Mouse (Mus musculus) ovary, postnatal 14 days (tissue): ENCODE results near the gene Rassf4.

Experiments
- DNase-seq: peaks from one replicate; pipeline ENCODE4 v3.0.0; 2022; ENCODE audit warnings: low spot score

Rassf4 gene

DNA sequence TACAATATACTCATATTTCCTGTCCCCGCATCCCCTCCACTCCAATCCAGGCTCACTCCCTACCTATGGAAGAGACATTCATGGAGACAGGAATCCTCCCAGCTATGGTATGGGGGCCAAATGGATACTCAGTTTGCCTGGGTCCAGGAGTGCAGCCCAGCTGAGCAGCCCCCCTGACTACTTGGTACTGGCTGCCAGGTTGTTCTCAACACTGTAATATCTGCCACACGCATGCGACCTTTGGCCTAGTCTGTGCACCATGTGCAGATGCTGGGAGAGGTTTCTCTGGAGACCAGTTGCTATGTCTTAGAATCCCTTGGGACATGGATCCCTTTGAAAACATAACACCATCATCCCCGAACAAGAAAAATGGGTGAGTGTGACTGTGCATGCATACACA is 2.0 kb downstream of the Rassf4 start:
- DNase-seq = no peak

DNA sequence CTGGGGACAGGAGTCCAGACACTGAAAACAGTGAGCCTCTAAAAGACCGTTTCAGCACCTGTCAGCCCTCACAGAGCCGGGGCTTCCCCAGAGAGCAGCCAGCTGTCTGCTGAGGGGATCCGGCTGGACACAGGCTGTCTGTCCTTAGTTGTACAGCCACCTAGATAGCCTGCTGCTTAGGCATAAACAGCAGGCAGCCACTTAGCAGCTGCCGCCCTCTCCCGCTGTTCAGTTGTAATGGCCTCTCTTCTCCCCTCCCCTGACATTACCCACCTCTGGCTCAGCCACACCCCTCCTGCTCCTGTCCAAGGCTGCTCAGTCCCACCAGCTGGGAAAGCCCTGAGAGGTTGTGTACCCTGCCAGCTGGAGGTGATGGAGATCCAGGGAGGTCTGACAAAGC is 2.7 kb downstream of the Rassf4 start:
- DNase-seq = no peak

DNA sequence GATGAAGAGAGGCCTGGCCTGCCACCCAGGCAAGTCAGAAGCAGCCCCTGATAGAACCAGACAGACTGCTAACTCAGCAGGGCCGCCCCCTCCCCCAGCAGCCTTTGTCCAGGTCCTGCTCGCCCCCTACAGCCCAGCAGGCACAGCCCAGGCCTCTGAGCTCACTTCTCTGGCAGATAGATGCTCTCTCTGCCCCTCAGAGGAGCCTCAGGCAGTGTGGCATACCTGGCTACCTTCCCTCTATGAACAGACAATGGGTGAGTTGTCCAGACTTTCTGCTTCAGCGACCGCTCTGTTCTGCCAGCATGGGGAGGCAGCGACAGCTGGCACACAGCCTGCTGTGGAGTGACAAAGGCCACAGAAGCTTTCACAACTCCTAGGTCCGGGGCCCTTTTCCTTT is 3.6 kb downstream of the Rassf4 start:
- DNase-seq = no peak

DNA sequence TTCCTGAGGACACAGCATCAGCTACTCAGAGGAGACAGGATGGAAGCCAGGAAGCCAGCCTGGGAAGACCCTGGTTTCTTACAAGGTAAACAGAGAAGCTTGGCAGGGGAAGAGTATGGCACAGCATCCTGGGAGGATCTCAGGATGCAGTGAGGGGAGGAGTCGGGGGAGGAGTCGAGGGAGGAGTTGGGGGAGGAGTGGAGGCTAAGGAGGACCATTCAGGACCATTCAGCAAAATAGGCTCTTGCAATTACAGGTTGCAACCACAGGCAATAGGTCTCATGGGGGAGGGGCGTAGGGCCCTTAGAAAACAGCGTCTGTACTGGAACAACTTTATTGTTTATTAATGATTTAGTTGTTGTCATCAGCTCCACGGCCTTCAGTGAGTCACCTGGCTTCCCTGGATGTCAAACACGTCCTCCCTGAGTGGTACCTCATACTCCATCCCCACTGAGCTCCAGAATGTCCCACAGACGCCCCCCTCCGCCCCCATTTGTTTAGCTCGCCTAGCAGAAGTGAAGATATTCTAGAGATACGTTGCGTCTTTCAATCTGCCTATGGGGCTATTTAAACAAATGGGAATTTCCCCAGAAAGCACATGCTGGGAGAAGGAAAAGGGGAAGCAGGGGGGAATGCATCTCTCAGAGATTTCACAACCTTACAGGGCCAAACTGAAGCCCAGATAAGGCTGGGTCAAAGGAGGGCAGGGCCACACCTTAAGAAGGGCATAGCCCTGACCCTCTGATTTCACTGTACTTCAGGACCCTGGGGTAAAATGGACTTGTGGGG is 4.9 kb downstream of the Rassf4 start:
- no peak for DNase-seq

DNA sequence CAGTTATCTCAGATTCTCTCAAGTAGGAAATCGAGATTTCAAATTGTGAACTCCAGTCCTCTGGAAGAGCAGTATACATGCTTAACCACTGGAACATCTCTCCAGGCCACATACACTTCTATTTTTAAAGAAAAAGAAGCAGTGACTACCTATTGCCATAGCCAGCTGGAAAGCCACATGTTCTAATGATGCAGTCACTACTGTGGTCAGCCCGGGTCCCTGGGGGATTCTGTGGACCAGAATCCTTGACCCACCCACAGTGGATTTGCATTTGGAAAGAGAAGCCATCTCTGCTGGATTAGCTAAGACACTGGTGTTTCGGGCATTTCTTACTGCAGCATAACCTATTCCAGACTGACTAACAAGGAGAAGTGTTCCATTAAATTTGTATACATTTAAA is 6.4 kb downstream of the Rassf4 start:
- no peak for DNase-seq

DNA sequence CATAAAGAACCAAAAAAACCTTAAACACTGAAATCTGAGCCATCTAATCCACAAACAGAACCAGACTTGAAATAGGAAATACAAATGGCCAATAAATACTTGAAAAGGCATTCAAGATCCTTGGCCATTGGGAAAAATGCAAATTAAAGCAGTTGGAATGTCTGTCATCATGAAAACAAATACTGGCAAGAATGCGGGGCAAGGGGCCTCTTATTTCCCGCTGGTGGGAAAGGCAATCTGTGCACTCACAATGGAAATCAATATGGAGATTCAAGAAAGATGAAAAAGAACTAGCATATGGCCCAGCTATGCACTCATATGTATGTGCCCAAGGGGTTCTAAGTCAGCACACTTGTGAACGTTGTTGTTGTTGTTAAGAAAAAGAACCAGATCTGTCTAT is 6.9 kb downstream of the Rassf4 start:
- no peak for DNase-seq

DNA sequence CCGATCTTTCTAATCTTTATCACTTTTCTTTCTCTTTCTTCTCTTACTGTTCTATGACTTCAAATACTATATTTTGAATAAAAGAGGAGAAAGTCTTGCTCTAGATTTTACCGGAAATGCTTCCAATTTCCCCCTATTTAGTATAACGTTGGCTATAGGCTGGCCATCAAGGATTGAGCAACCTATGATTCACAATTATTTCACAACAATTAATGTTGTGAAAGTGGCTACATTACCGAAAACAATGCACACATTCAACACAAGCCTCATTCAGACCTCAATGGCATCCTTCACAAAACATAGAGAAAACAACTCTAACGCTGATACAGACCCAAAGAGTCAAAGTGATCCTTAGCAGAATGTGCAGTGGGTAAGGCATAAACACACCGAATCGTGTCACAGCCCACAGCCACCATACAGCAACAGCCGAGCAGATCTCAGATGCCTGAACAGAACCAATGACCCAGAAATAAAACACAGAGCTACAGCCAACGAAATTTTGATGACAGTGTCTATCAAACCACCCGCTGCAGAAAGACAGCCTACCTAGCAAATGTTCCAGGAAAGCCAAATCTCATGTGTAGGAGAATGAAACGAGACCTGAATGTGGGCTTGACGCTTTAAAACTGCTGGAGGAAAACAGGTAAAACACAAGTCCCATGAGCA is 7.5 kb downstream of the Rassf4 start:
- DNase-seq = no peak

DNA sequence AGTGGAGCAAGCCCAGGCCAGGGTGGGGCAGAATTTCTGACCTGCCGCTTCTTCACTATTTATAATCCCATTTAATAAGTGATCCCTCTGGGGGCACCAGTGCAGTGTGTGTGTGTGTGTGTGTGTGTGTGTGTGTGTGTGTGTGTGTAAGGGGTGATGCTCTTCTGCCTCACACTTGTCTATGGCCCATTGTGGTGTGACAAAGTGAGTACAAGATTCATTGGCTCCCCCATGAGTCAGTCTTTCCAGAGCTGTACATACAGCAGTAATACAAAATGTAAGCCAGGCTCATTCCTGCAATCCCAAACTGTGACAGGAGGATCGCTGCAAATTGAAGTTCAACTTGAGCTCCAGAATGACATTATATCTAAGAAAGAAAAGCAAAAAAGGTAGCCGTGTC is 8.9 kb downstream of the Rassf4 start:
- no peak for DNase-seq

DNA sequence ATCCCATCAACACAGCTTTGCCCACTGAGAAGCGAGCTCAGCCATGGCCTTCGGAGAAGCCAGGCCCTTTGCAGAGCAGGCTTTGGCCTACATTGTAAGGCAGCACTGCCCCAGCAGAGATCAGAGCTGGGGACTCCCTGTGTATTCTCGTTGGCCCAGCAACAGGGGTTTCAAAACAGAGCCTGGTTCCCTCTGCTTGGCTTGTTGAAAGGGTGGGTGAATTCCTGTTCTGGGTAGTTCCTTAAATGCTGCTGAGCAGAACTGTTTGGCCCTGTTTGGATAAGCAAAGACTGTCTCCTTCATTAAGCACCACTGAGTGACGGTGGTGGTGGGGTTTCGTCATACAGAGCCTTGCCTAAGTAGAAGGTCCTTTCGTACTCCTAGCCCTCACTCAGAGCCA is 9.7 kb downstream of the Rassf4 start:
- DNase-seq = no peak

DNA sequence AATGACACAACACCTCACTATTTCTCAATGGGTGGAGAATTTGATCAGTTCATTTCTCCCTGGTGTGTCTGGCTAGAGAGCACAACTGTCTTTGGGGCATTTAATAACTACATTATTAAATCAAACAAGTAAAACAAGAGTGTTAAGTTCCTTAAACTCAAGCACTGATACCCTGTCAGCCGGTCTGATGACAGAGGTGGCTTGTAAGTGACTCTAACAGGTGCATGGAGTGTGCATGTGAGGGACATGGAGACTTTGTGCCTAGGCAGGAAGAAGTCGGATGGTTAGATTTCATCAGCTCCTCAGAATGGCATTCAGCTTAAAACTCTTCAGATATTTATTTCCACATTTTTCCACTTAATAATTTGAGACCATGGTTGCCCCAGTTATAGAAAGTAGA is 10.4 kb downstream of the Rassf4 start:
- no peak for DNase-seq

DNA sequence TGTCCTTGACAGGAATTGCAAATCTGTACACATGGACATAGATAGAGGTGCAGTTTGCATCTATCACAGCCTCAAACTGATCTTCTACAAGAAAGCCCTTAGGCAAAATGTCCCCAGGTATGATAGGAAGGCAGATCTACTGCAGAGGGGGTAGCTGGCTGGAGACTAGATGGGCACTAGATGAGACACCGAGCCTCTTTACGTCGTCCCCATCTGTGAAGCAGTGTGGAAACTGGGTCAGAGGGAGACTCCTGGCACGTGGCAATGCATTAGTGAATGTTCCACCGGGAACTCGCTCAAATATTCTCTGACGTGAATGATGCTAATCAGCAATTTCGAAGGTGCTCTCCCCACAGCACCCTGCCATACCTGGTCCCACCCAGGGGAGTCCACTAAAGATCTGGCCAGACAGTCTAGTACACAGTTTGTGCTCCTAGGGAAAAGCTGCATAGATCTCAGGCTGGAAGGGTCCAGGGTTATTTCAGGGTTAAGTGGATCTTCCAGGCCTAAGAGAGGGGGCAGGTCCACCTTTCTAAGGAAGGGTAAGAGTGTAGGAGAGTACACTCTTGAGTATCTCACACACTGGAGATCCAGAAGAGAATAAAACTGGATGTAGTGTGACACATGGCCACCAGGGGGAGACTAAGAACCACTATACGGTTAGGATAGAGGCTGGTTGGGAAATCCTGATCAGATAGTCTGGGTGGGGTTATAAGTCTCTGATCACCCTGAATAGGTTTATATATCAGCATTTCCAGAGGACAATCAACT is 19.9 kb downstream of the Rassf4 start:
- peak; percentile 51 for DNase-seq

DNA sequence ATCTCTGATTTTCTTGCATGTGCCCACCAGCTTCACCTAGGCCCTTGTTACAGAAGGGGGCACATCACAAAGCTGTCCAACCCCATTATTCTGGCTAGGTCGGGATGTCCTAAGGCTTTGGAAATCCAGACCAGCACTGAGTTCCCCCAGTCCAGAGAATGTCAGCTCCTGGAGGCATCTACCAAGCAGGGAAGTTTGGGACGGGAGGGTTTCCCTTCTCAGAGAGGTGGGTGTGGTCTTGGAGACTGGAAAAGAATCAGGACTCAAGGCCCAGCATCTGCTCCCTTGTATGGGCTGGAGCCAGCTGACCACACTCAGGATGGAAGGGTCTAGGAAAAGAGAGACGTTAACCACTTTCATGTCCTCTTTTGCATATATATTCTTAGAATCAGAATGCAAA is 20.6 kb downstream of the Rassf4 start:
- DNase-seq = no peak

DNA sequence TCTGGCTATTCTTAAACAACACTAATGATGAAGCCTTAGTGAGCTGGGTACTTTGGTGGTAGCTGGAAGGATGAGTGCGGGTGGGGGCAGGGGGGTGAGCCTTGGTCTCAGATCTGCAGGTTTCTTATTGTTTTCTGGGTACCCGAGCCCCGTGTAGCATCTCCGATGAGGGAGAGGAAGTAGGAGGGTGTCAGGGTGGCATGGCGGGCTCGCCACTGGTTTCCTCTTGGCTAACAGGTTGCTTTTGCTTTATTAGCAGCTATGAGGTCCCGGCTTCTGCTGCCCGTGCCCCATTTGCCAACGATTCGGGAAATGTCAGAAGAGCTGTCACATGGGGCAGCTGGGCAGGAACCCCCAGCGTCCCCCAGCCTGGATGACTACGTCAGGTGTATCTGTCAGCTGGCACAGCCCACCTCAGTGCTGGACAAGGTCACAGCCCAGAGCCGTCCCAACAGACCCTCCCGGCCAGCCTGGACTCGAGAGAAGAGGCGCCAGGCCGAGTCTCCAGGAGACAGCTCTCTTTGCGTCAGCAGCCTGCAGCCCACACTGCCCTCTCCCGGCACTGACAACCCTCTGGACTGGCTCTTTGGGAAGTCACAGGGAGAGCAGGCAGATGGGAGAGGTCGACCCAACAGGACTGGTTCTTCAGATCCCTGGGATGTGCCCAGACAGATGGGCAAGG is 22.2 kb downstream of the Rassf4 start:
- no peak for DNase-seq

DNA sequence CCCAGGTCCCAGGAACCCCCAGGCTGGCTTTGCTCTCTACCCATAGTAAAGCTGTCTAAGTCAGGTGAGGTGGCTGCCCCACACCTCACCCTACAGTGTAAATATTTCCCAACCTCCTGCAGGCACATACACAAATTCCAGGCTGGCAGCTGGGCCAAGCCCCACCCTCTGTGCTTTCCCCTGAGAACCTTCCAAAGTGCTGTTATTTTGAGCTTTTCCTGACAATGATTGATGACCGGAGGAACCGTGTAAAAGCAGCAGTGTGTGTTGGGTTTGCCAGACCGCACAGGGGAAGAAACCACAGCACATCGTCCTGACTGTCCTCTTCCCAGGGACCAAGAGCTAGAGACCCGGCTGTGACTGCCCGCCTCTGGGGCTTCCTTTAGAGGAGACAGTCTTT is 23.3 kb downstream of the Rassf4 start, which contains the start of gene Depp1:
Depp1 (plus strand) TSS at position 204 of the 400 bp plus-strand sequence.
- no peak for DNase-seq

DNA sequence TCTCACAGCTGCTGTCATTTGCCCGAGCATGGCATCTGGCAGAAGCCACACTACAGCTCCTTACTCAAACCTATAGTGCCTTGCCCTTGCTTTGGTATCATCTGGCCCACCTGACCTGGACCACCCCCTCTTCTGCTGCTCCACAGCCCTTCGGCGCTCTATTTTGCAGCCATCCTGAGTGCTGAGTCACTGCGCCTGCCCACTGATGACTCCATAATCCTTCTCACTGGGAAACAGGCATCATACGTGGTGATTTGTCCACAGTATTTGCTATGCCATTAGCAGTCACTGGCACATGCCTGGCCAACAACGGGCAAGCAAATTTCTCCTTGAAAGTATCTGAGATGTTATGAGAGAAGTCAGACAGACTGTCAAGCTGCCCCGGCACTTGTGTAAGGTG is 23.9 kb downstream of the Rassf4 start:
- DNase-seq = no peak

DNA sequence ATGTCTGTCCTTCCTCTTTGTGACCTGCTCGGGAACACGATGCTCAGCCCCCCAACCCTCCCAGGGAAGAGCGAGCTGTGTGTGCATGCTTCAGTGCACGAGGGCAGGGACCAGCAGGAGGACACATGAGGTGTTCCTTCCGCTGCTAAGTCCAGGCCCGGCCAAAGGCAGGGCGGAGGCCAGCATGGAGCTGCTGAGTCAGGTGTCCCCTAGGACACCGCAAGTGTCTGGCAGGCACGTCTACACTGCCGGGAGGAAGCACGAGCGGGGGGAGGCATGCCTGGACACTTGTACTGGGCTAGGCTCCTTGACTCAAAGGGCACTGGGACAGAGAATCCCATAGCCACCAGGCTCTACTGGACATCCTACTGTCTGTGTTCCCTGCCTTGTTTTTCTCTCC is 26.0 kb downstream of the Rassf4 start:
- DNase-seq = no peak

DNA sequence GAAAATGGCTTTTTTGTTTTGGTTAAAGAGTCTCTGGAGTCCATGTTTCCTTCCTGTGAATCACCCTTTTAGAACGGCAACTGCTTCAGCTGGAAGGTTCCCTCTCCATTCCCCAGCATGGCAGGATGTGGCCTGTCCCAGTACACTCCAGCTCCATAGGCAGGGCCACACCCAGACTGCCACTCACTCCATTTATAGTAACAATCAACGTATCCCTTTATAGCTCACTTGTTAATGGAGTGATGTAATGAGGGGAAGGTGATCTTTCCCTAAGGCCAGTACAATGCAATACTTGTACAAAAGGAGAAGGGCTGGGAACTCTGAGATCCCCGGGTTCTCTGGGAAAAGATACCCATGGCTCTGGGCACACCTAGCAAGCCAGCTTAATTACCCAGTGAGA is 29.4 kb downstream of the Rassf4 start:
- no peak for DNase-seq

DNA sequence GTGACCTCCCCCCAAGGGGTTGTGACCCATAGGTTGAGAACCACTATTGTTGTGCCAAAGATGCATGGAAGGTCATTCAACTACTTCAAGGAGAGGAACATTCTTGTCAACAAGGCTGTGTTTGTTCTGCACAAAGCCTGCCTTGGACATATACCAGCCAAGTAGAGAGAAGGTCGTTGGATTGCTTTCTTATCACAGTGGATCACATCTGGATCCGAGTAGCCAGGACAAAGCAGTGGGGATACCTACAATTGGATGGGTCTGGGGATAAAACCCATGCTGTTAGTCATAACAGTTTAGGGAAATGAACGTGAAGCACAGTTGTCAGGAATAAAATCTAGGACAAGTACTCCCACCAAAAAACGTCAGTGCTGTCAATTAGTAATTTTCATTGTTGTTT is 29.9 kb downstream of the Rassf4 start:
- DNase-seq = no peak

DNA sequence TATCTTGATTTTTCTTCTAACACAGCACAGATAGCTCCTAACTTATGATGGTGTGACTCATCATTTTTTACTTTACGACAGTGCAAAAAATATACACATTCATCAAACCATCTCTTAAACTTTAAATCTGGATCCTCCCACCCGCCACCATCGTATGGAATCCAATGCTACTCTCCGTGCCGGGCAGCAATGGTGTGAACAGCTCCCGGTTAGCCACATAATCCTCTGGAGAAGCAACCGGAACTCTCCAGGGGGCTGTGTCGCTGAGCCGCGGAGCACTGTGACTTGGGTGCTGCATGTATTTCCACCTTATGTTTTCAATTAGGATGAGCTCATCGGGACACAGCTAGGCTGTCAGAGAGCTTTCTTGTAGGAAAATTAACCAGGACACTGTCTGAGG is 30.8 kb downstream of the Rassf4 start:
- no peak for DNase-seq

DNA sequence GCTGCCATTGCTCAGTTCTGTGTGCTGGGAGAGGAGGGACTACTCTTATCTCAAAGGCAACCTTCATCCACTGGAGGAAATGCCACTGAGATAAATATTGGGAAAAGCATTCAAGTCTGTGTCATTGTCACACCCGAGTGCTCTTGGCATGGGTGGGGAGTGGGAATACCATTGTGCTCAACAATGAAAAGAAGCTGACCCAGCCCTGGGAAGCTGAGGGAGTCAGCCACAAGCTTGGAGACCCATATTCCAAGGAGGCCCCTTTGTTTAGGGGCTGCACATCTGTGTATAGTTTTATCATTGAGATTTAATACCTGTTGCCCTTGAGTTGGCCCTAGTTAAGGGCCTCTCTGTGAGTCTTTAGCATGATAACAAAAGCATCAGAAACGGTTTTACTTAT is 34.1 kb downstream of the Rassf4 start:
- DNase-seq = no peak

DNA sequence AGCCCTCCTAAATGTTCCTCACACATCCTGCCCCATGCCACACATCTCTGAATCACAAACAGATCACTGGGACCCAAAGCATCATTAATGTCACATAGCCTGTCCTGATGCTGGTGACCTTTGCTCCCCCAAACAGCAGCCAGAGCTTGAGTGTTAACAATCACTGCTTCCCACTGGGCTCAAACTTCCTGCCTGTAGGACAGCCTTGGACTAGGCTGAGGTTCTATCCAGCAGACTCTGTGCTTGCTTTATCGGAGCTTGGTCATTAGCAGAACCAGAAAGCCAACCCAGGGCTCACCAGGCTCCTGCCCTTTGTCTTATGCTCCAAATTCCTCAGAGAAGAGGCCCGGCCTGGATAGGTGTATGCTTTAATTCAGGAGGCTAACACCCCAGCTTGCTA is 34.9 kb downstream of the Rassf4 start:
- no peak for DNase-seq

DNA sequence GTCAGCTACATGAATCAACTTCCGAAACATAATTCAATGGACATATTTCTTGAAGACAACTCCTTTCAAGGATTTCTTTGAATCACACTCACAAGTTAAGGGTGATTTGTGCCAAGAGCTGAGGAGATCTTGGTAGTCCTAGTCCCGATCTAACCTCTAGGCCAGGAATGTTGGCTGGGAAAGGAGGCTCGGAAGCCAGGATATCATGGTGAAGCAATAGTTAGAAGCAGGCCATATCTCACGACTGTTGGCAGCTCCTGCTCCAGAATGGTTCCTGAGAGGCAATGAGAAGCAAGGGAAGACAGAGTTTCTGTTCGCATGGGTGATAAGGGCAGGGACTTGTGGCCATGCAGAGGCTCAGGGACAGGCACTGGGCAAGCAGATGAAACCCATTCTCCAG is 36.3 kb downstream of the Rassf4 start:
- DNase-seq = no peak
